Mouse (Mus musculus): ENCODE measurements around the gene Tars2.
"Not testable (repeated sequence)": the region's sequence is repeated elsewhere in the genome, so short reads cannot be mapped to it uniquely, and the experiment has no call there.

Gene Tars2

DNA sequence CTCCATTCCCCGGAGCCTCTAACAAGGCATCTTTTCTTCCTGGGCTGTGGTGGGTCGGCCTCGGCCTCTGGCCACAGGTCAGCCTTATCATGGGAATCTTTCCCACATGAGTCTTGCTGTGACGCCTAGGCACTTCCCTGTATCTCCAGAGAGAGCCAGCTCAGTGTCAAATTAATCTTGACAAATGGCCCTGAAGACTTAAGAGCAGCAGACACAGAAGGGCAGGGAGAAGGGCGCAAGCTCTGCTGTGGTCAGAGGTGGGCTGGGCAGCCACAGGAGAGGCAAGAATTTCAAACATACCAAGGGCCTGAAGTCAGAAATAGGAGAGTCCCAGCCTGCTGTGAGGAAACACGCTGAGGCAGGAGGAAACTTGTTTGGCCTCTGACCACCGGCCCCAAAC, 63.6 kb downstream of the Tars2 start:
- in situ Hi-C loops (cut with MboI, MseI), result no loop called here

DNA sequence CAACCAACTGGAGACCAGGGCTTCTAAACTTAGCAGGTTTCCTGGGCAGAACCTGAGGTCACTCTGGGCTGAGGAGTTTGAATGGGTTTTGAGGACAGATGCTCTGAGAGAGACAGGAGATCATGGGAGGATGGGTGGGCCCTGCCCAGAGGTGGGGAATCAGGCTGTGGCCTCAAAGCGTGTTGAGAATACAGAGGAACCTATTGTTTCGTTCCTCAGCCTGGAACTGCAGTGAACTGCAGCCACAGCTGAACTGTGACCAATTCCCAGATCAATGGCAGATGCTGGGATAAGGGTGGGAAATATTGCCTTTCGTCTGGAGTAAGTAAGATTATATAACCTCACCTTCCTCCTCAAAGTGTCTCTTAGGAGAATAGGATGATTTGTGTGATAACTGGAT, 64.2 kb downstream of the Tars2 start:
- in situ Hi-C loops (cut with MboI, MseI), result no loop called here

- in situ Hi-C loops (cut with MboI, MseI), result no loop called here
Observed at GRCm38 (mm10) chr3:95694808-95695703, 65.0 kb downstream of the Tars2 start.

DNA sequence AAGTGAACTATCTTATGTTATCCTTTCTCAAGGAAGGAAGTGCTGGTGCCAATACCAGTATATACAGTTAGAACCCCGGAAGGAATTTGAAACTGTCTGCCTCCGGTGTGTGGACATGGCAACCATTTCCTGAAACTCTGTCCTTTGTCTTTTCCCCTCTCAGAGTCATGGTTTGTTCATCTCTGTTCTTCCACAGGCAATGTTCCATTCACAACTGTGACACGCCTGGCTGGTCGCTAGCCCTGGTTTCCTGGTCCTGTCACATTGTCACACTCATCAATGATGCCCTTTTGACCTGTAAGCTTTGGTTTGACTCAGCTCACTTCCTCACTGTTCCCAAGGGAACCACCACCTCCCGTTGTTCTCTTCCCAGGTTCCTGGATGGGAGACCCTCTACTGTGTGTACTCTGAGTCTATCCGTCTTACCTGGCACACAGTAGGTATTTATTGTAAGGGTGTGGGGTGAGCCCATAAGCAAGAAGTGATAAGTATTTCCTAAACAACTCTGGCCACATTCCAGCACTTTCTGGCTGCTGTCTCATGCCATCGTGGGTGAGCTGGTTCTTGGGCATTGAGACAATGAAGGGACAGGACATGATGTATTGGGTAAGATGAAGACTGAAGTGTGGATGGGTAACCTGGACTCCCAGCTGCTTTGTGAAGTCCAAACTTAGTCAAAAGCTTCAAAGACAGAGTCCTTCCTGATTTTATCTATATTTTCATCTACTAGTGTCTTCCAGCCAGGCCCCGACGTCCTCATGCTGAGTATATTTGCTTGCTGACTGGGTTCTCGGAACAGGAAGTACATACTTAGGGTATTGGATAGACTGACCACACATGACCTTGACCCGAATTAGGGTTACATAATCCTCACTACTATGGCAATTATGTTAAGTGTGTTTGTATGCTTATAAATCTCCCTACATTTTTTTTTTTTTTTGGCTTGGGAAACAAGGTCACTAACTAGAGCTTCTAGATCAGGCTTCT, 65.9 kb downstream of the Tars2 start:
- in situ Hi-C loops (cut with MboI, MseI), result no loop called here

GRCm38 (mm10) chr3:95692677-95693076, 67.3 kb downstream of the Tars2 start:
- in situ Hi-C loops (cut with MboI, MseI), result no loop called here

DNA sequence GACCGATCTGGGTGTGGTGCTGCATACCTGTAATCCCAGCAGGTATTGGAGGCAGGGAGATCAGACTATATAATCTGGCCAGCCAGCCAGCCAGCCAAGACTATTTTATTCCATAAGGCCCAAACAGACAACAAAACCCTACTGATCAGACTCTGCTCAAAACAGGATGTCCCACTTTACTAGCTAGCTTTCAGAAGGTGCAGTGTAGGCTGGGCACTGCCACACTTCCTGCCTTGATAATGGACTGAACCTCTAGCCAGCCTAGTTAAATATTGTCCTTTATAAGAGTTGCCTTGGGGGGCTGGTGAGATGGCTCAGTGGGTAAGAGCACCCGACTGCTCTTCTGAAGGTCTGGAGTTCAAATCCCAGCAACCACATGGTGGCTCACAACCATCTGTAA, 69.5 kb downstream of the Tars2 start:
- in situ Hi-C loops (cut with MboI, MseI), result not testable (repeated sequence)
